Mouse (Mus musculus): Measurements from ENCODE around the gene Bag5. TPM values are rescaled to one million over a fixed set of nuclear protein-coding genes. Genes with fewer than 3 reads are reported as not detected.

Bag5 gene
- polyA plus RNA-seq, 1 experiment from 2014 or later: 73.1 TPM

Other genes starting within 250 kb of the Bag5 start
- gene Gm266, start 227.4 kb downstream of the Bag5 start, polyA plus RNA-seq (2015; fragmentation: Nextera tagmentation; extraction: Ambion mirVana): 1.6 and 1.8 TPM in 2 replicates
- gene Eif5, start 175.2 kb downstream of the Bag5 start, polyA plus RNA-seq (2015; fragmentation: Nextera tagmentation; extraction: Ambion mirVana): 475 and 505 TPM in 2 replicates
- gene Mark3, start 138.7 kb downstream of the Bag5 start, polyA plus RNA-seq (2015; fragmentation: Nextera tagmentation; extraction: Ambion mirVana): 53.1 and 55.4 TPM in 2 replicates
- 1,376 and 1,480 TPM in 2 replicates for gene Ckb, start 40.9 kb downstream of the Bag5 start, polyA plus RNA-seq (2015; fragmentation: Nextera tagmentation; extraction: Ambion mirVana)
- 10.4 and 11.9 TPM in 2 replicates for gene Trmt61a, start 35.2 kb downstream of the Bag5 start, polyA plus RNA-seq (2015; fragmentation: Nextera tagmentation; extraction: Ambion mirVana)
- 51.9 and 55.3 TPM in 2 replicates for gene Apopt1, start within 50 bp of the Bag5 start, polyA plus RNA-seq (2015; fragmentation: Nextera tagmentation; extraction: Ambion mirVana)
- 661 and 666 TPM in 2 replicates for gene Klc1, start 45.6 kb upstream of the Bag5 start, polyA plus RNA-seq (2015; fragmentation: Nextera tagmentation; extraction: Ambion mirVana)
- gene Xrcc3, start 100.6 kb upstream of the Bag5 start, polyA plus RNA-seq (2015; fragmentation: Nextera tagmentation; extraction: Ambion mirVana): 2.9 and 3.1 TPM in 2 replicates
- 32.3 and 39.5 TPM in 2 replicates for gene Zfyve21, start 100.9 kb upstream of the Bag5 start, polyA plus RNA-seq (2015; fragmentation: Nextera tagmentation; extraction: Ambion mirVana)
- gene Ppp1r13b, start 194.9 kb upstream of the Bag5 start, polyA plus RNA-seq (2015; fragmentation: Nextera tagmentation; extraction: Ambion mirVana): 40.4 and 41.8 TPM in 2 replicates

Data from midbrain, embryonic 15.5 days (tissue).